Mouse (Mus musculus) heart, adult 2 months (tissue): ENCODE data around the gene Gm10643.

Experiments
- CTCF ChIP-seq: fragments of 200-600 bp; IDR thresholded peaks from 2 replicates; pipeline ENCODE4 v1.8.1; 2022; ENCODE audit warnings: antibody characterized with exemption, mild to moderate bottlenecking, moderate library complexity
- EP300 ChIP-seq: fragments of 200-500 bp; IDR thresholded peaks from 2 replicates; pipeline ENCODE4 v1.6.1; 2011; ENCODE audit warnings: low read depth, low read length, control low read depth; ENCODE audit not compliant: insufficient read depth

DNA sequence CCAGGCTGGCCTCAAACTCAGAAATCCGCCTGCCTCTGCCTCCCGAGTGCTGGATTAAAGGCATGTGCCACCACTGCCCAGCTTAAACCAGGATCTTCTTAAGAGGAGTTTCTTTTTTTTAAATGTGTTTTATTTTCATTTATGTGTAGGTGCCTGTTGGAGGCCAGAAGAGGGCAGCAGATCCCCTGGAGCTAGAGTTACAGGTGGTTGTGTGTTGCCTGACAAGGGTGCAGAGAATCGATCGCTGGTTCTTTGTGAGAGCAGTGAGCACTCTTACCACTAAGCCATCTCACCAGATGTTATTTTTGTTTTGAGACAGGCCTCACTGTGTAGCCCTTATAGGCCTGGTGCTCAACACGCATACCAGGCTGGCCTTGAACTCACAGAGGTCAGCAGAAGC, 49.1 kb downstream of the Gm10643 start:
- TF ChIP-seq EP300 (no peak), CTCF (no peak)
